In the genomic region with DNA sequence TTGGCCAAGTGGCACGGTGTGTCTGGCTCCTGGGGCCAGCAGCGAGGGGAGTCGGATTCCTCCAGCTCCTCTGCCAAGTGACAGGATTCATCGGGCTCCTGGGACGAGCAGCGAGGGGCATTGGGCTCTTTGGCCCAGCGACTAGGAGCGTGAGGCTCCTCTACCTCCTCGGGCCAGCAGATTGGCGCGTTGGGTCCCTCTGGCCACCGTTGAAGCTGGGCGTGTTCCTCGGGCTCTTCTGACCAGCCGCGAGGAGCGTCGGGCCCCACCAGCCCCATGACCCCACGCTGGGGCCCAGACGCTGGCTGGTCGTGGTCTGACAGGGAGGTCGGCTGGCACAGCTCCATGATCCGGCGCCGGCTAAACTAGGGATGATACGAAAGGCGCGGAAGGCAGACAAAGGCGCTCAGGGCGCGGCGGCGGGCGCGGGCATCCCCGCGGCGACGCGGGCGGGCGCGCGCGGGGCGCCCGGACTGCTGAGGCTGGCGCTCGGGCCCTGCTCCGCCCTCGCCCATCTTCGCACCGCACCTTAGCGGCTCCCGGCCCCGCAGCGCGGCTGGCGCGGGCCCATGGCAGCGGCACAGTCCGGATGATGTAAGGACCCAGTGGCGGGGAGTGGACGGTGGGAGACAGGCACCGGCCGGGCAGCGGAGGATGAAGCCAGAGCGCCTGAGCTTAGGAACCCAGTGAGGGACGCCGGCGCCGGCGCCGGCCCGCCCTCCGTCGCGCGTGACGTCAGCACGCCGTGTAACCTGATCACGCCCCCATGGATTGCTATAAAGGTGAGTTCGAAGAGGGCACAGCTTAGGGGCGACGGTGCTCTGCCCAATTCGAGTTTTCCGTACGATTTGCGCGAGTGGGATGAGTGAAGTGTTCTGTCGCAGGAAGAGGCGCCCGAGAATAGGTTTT, we compare ENCODE assay signal across 8 mouse cellular contexts. TPM values are rescaled to one million over a fixed set of nuclear protein-coding genes. Genes with fewer than 3 reads are reported as not detected.
A peak's percentile ranks its signal among the peaks of the same experiment; 100 is the strongest.
DNase-seq lines count a peak whose midpoint lies in the region; ATAC-seq lines count a peak whose summit lies in the region.

A gene (minus strand): TSS at position 725 of the 909 bp plus-strand sequence.

- WGBS in intestine, embryonic 14.5 days, result under 1% methylated on average over 94 of the region's 94 CpGs

- intact Hi-C loops in gastrocnemius, postnatal 36 days (cut with DNase I), result no loop called here
- intact Hi-C loops in left cerebral cortex, postnatal 14 days (cut with DNase I), result no loop called here

- H3K36me3 ChIP-seq in intestine, embryonic 14.5 days (ENCODE audit: control insufficient read depth, insufficient read depth, low read length), result no peaks in the 10 kb centered on the region; the same call in 1 of the 2 replicates

- H3K9ac ChIP-seq in intestine, embryonic 14.5 days (ENCODE audit: low read length), result peak within 1 kb of the TSS; percentile 75

- no peaks in the 10 kb centered on the region for H3K9me3 ChIP-seq in intestine, embryonic 14.5 days (ENCODE audit: control insufficient read depth, low read length)

- ATAC-seq in intestine, embryonic 14.5 days (replicated peaks; ENCODE audit: low FRiP score, low TSS enrichment, low read depth), result peak; percentile 92
- ATAC-seq in megakaryocyte-erythroid progenitor cell, adult 5-6 weeks (replicated peaks; ENCODE audit: low FRiP score, low TSS enrichment, poor library complexity, severe bottlenecking), result peak; percentile 78

- peak within 1 kb of the TSS; percentile 51 for H3K27ac ChIP-seq in intestine, embryonic 14.5 days (ENCODE audit: low read depth)

- H3K4me3 ChIP-seq in intestine, embryonic 14.5 days (ENCODE audit: low read depth, low read length), result peak within 1 kb of the TSS; percentile 93

- H3K27me3 ChIP-seq in intestine, embryonic 14.5 days (replicated peaks; ENCODE audit: control insufficient read depth, insufficient read depth, low read length), result 0 out of 2 replicates have a peak, but pooled peaks cover 6% of the 10 kb centered on the region

- H3K4me1 ChIP-seq in intestine, embryonic 14.5 days (replicated peaks; ENCODE audit: control insufficient read depth, insufficient read depth, low read length), result peaks cover 23% of the 10 kb centered on the region

- peak within 1 kb of the TSS; percentile 76 for H3K4me2 ChIP-seq in intestine, embryonic 14.5 days (ENCODE audit: low read length)

- peak; percentile 92 for DNase-seq in adrenal gland, postnatal 10 days
- DNase-seq in embryo, embryonic 11.5 days (ENCODE audit: low read depth, low spot score), result peak; percentile 90
- peak; percentile 63 to 73 for DNase-seq in gastrocnemius, postnatal 36 days
- DNase-seq in intestine, embryonic 14.5 days (ENCODE audit: low spot score), result peak; percentile 93
- DNase-seq in left cerebral cortex, postnatal 14 days (ENCODE audit: low spot score in 2 of 2), result peak; percentile 70 to 78
- DNase-seq in right cerebral cortex, postnatal 25 days, result peak; percentile 85
- DNase-seq in yolk sac, embryonic 10.5 days (ENCODE audit: low spot score), result peak; percentile 90

RNA-seq across cellular contexts. Expression of the gene that starts here (rescaled TPM):
- total RNA-seq in adrenal gland, postnatal 10 days (2021), result 10 to 100 TPM; 15.3 to 23.8 TPM
- 10 to 100 TPM; 57.9 to 61.5 TPM for total RNA-seq in gastrocnemius, postnatal 36 days (2021)
- polyA plus RNA-seq in intestine, embryonic 14.5 days (2014; fragmentation: Nextera tagmentation; extraction: Ambion mirVana), result 12.8 and 13.7 TPM in 2 replicates
- 10 to 100 TPM; 80.5 to 85.2 TPM for total RNA-seq in left cerebral cortex, postnatal 14 days (2021)
- 0.48 and 3.2 TPM in 2 replicates for total RNA-seq in megakaryocyte-erythroid progenitor cell, adult 5-6 weeks (2014; fragmentation: Nextera tagmentation)
- total RNA-seq in megakaryocyte-erythroid progenitor cell, adult 5-6 weeks (2017), result 0.33 and 0.65 TPM in 2 replicates

Comparison
In these comparisons a context has a peak if more than half of its experiments do, and no peak if none do; other contexts are left out.
1. Peak in every context shown above with its lines: DNase-seq, ATAC-seq, H3K4me3 ChIP-seq and H3K27ac ChIP-seq.